Mouse (Mus musculus): ENCODE measurements around the gene Ak5.
"Not testable (repeated sequence)": the region's sequence is repeated elsewhere in the genome, so short reads cannot be mapped to it uniquely, and the experiment has no call there.

Ak5 gene

DNA sequence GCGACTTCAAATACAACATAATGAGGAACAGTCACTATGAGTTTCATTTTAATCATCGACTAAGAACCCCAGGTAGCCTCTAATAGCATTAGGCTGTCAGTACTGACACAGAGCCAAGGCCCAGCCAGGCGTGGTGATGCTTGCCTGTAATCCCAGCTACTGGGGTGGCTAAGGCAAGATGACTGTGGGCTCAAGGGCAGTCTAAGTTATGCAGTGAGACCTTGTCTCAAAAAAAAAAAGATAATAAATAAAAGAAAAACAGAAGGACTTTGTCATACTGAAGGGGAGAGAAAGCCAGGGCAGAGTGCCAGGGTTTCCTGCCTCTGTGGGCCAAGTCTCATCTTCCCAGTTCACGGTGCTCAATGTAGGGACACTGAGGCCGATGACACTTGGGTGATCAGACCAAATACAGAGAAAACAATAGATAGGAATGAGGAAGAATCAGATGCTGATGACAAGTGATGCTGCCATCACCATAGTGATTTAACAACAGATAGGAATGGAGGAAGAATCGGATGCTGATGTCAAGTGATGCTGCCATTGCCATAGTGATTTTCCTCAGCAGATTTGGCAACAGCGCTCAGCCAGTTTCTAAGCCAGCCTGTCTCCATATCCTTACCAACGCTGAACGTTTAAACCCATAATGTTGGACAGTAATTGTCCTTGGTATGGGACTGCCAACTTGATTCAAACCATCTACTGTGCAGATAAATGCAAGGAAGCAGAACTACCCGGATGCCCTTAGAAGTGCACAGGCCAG is 42.9 kb downstream of the Ak5 start:
- peak; percentile 63 for DNase-seq (ENCODE audit: inconsistent ontology term)

DNA sequence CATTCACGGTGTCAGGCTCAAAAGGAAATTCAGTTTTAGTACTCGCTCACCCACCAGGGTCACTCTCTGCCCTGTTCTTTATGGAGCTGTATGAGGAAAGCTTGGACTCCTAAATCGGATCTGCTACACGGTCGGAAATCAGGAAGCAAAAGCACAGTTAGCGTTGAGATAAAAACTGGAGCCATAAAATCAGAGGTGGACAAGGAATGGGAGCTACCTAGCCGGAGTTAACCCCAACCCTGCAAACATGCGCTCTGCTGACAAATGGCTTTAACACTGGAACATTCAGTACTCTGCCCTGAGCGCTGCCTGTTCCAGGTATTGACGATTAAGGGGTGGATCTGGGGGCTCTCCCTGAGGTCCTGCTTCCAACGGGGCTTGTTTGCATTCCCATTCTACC is 47.6 kb downstream of the Ak5 start:
- DNase-seq (ENCODE audit: inconsistent ontology term): no peak

DNA sequence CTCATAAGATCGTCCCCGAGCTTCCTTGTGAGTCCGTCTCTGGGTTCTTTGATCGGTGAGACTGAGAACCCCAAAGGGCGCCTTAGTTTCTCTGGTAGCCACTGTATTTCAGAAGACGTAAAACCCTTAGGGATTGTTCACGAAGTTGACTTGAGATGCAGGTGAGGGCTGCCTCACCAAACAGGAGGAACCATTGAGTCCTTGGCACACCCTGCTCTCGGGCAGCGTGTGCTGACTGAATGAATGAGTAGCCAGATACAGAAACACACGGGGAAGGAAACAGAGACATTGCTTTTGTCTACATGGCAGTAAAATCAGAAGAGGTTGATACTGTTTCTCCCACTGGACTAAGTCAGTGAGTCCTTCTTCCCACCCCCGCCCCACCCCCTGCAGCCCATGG is 48.1 kb downstream of the Ak5 start:
- no peak for DNase-seq (ENCODE audit: inconsistent ontology term)

DNA sequence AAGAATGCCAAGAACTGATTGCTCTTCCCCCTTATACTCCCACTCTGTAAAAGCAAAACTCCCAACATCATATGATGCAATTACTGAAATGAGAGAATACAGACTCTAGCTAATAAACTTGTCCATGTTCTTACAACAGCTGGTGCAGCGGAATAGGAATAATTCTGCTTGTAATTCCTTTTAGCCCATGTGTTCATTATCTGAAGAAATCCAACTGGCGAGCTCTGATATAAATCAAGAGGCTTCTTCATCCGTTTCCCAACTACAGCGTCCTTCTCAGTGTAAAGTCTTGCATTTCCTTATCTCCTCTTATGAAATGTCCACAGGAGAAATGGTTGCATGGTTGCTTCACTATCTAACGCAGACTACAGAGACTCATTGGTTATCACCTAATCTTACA is 59.1 kb downstream of the Ak5 start:
- DNase-seq (ENCODE audit: inconsistent ontology term): no peak

DNA sequence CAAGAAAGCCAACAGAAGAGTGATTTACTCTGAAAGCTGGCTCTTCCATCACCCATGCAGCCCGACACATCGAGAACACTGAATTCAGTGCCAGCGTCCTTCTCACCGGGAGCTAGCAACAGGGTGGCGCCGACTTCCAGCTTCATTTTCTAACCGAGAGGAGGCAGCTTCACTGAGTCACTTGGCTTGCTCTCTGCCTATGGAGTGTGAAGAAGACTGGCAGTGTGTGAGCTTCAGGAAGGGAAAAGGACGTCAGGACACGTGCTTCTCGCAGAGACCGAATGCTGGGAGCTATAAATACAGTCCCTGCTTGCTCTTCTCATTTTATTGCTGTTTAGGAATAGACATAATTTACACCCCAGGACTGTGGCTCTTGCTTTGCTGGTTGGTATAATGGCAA is 62.3 kb downstream of the Ak5 start:
- DNase-seq (ENCODE audit: inconsistent ontology term): no peak

DNA sequence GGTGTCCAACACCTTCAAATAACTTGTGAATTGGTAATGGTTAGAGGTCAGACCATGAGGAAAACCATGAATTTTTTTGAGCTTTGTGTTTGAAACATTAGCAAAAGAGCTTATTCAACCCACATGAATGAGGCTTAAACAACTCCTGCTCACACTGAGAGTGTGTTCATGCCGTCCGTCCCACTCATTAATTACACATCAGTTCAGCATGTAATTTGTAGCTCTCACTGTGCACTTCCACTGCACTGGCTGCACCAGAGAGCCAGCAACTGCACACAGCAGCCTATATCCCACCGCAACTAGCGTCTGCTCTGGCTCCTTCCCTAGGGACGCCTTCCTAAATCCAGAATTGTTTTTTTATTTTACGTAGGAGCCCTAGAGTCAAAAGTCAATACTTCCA is 68.5 kb downstream of the Ak5 start:
- peak; percentile 86 for DNase-seq (ENCODE audit: inconsistent ontology term)

DNA sequence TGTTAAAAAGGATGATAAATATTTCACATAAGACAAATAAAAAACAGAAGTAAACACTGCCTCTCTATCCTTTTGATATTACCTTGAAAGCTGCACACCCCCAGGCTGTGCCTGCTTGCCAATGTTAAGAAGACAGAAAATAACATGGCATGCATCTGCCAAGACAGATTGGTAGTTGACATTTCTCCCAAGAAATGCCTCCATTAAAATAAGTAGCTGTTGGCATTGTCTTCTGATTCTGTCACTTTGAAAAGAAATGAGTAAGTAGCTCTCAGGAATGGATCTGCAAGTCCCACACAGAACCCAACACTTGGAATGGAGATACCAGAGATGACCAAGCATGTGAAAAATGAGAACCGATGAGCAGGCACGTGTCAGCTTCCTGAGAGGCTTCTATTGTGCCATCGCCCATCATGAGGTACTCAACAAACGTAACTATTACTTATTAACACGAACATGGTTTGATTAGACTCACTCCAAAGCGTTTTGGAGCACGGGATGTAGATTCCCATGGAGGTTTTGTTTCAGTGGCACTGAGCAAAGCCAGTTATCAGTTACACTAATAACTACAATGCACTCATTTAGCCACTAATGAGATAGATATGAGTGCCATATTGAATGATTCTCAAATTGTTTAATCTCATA is 71.6 kb downstream of the Ak5 start:
- DNase-seq (ENCODE audit: inconsistent ontology term): peak; percentile 52

DNA sequence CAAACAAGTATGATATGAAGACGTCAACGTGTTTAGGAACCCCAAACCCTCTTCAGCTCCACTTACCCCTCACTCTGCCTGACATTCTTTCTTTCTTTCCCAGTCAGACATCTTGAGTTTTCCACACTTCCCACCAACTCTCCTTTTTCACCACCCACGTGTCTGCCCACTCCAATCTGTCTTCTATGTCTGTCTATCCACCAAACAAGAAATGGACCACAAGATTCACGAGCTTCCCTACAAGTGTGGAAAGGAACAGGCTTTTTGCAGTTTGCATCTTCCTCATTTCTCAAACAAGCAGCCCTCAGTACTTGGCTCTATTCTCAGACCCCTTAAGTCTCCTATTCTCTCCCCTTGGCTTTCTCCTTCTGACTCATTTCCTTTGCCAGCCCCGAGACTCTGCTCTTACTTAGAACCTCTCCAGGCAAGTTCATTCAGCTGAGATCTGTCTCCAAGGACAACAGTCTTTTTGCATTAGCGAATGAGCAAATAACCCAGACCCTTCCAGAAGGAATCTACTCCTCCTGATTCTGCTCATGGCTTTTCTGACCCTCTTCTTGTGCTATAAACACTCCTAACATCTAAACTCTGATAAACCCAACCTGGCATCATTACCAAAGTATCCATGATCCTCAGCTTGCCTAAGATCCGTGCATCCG is 75.3 kb downstream of the Ak5 start:
- DNase-seq (ENCODE audit: inconsistent ontology term): peak; percentile 24

DNA sequence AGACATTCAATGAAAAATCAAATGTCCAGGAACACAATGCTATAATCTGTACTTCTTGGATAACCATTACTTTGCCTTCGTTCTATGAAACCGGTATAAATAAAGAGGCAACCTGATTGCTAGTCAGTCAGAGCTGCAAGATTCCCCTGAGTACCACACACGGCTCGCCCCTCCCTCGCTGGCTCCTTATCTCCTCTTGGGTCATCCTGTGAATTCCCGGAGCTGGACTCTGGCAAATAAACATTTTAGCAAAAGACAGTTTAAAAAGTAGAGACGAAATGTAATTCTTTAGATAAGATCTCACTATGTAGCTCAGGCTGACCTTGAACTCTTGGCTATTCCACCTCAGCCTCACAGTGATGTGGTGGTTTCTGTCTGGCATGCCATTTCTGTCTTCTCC is 77.7 kb downstream of the Ak5 start:
- DNase-seq (ENCODE audit: inconsistent ontology term): no peak

DNA sequence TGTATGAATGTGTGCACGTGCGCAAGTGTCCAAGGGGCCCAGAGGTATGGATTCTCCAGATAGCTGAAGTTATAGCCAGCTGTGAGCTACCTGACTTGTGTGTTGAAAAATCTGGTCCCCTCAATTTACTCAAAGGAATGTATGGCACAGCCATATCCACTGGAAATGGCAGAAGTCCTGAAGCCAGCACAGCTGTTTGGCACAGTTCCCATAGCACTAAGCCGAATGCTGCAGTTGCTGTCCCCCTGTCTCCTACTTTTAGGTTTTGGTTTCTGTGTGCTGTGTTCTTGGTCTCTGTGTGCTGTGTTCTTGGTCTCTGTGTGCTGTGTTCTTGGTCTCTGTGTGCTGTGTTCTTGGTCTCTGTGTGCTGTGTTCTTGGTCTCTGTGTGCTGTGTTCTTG is 79.1 kb downstream of the Ak5 start:
- not testable (repeated sequence) for DNase-seq (ENCODE audit: inconsistent ontology term)

DNA sequence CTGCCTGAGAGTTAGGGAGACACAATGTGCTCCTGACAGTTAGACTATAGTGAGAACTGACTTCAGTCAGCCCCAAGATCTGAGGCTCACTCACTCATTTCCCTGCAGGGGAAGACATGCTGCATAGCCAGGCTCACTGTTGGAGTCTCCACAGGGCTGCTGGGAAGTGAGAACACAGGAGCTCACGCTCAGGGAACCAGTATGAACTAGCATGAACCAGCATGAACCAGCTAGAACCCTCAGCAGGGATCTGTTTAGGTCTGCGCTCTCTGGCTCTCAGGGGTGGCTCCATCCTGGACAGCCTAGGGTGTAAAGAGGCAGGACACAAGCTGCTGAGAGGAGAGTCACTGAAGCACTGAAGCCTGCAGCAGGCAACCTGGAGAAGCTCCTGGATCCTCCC is 81.2 kb downstream of the Ak5 start:
- DNase-seq (ENCODE audit: inconsistent ontology term): no peak

DNA sequence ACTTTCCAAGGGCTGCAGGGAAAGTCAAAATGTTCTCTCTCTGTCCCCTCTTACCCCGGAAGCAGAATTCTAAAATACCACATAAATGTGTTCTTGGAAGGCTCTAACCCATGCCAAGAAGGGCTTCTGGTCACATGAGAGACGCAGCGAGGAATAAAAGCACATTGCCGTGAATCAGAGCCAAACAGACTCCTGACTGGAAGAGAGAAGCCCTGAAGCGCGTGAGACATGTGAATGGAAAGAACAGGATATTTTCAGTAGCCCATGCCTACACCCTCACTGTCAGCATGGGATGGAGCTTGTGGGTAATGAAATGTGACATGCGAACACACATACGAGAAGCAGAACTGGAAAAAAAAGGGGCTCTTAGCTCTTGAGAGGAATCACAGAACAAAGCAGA is 82.0 kb downstream of the Ak5 start:
- DNase-seq (ENCODE audit: inconsistent ontology term): no peak

DNA sequence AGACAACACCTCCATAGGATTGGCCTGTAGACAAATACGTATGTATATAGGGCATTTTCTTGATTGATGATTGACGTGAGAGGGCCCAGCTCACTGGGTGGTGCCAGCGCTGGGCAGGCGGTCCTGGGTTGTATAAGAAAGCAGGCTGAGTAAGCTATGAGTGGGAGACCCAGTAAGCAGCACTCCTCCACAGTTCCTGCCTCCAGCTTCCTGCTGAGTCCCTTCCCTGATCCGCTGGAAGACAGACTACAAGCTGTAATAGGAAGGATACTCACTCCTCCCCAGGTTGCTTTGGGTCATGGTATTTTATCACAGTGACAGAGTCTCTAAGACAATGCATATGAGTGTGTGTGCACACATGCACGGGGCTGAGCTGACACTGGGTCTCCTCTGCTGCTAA is 82.6 kb downstream of the Ak5 start:
- no peak for DNase-seq (ENCODE audit: inconsistent ontology term)

DNA sequence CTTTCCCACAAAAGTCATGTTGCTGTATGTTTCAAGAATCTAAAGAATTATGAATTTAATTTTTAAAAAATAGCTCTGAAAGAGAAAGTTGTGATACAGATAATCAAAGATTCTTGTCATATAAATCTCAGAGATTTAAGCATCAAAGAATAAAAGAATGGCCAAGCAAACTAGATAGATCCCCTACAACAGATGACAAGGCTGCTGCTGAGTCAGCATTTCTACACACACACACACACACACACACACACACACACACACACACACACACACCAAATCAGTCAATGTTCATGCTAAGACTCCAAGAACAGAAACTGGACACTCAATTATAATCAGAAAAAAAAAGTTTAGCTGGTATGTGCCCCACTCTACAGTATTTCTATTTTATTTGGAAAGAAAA is 85.1 kb downstream of the Ak5 start:
- DNase-seq (ENCODE audit: inconsistent ontology term): no peak

DNA sequence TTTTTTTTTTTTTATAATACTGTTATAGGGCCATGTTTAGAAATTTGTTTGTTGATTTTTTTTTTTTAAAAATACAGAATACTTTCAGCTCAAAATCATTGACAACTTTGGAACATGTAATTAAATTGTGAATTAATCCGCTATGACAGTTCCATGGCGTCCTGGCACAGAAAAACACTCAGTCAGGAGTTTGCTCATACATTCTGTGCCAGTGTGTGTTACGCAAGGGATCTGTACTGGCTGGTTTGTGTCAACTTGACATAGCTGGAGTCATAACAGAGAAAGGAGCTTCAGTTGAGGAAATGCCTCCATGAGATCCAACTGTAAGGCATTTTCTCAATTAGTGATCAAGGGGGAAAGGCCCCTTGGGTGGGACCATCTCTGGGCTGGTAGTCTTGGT is 86.3 kb downstream of the Ak5 start:
- DNase-seq (ENCODE audit: inconsistent ontology term): peak; percentile 22

DNA sequence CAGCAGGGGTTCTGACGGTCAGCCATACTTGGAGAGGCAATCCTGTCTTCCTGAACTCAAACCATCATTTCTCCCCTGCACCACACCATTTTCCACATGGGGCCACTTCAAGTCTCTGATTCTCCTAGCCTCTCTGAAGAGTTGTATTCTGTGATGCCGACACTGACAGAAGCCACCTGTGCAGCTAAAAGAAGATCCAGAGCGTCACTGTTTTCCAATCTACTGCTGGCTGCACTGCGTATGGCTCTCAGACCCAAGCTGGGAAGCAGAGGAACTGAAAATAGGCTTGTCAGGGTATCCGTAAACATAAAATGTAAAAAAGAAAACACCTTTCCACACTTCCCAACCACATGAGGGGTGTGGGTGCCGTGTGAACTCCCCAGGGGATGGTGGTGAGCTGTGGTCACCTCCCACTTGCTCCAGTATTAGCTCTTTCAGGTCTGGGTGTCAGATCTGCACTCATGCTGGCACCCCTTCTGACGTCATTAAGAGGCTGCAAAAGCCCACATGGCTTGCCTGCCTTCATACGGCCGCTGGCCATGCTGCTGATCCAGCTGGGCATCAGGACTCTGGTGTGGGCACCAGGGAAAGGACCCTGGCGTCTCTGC is 88.1 kb downstream of the Ak5 start:
- no peak for DNase-seq (ENCODE audit: inconsistent ontology term)

DNA sequence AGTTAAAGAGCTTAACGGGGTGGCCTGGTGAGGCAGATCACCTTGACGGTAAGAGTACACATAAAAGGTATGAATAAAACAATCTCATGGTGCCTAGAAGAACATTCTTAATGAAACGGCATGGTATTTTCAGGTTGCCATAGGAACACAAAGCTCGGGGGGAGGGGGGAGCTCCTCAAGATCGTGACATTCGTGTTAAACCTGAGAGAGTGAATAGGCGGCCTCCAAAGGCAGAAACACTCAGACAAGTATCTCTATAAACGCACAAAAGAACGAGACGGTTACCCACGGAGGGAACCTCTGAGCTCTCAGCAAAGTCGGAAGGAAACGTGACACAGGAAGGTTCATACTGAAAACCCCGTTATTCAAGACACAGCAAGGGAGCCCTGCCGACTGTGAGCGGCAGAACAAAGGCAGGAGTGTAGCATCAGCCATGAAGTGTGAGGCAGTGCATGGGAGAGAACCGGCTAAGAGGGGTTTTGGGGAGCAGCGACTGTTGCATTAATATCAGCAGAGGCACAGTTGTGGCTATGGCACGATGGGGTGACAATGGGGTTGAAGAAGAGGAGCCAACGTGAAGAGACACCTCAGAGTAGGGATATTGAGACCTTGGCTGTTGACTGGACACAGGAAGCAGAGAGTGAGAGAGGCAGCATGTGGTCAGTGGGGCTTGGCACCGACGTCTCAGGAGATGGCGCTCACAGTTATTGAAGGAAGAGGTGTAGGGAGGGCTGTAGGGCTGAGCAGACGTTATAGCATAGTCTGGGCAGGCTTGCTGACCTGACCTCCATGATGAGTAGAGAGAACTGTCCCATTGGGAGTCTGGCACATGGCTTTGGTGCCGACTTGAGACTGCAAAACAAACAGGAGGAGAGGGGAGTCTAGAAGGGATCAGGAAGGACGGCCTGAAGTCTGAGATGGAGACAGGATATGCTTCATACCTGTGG is 89.6 kb downstream of the Ak5 start:
- DNase-seq (ENCODE audit: inconsistent ontology term): no peak

DNA sequence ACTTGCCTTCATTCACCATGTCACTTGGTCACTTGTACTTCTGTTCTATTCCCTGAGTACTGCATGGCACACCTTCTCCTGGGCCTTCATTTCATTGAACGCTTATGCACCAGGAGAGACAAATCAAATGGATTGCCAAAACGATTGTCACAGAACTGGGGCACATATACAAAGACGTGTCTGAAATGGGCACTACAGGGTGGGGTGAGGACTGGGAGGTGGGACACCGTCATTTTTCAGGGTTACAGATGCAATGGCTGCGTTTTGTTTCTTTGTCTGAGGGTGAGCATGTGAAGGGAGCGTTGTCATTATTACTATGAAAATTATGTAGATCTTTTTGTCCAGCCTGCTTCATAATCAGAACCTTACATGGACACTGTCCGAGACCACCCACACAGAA is 90.4 kb downstream of the Ak5 start:
- no peak for DNase-seq (ENCODE audit: inconsistent ontology term)

DNA sequence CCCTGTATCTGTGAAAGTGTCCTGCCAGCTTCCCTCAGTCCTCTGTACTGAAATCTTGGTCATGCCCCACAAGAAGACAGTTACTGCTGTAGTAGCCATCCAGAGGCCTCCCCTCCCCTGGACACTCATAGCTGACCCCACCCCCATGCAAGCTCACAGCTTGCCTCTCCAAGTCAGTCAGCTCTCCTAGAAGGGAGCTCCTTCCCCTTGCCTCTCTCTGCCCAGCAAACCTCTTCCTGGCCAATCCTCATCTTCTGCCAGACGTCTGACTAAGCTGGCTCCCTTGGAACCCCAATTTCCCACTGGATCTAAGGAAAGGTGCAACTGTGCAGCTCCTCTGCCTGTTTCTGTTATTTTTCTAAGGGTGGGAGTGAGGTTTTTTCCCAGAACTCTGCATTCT is 90.9 kb downstream of the Ak5 start:
- no peak for DNase-seq (ENCODE audit: inconsistent ontology term)

DNA sequence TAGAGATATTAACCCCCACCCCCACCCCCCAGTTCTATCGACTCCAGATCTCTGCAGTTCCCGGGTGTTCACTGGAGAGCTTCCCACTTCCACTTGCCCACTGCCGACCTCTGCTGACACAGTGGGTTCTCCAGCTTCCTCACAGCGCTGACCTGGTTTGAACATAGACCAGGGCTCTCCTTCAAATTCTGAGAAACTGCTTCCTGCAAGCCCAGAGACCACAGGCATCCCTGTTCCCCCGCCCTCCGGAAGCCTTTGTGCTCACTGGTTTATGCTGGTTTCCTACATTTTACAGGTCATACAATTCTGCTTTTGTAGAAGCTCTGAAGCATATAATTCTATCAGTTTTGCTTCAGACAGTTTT is 98.9 kb downstream of the Ak5 start:
- peak; percentile 96 for DNase-seq (ENCODE audit: inconsistent ontology term)

DNA sequence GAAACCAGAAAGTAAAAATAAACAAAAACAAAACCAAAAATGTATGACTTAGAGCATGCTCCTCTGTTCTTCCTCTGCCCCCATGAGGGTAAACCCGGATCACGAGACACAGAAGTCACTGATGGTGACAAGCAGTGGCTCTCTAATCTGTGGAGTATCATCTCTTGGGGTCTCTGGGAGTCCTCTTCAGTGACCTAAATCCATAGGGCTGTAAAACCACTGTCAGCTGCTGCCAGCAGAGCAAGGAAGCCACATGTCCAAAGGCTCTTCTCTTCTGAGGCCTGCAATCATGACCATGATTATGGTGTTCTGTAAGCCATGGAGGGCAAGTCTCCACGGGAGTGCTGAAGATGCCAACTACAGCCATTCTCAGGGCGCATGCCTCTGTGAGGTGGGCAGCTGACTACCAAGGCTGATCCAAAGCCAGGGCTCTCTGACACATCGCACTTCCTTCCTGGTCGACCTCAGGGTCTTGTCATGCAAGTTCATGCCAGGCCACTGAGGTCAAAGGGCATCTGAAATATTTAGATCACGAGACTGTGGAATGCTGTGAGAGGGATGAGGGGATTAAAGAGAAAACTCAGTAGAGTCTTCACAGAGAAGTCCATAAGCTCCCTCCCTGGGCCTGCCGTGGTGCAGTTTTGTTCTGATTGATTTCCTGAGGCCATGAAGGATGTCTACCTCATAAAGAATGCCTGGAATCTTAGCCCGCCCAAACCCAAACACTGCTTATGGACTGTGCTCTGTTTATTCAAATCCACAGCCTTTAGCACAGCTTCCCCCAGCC is 99.5 kb downstream of the Ak5 start:
- DNase-seq (ENCODE audit: inconsistent ontology term): peak; percentile 95

All from Muller cell, postnatal 12 days (primary cell).